Mouse (Mus musculus) induced T-regulatory cell, adult 2 months (primary cell): ENCODE data around the gene Lamc3.

ENCODE experiments used
- DNase-seq: peaks from one replicate; pipeline ENCODE4 v3.0.0-alpha.2; 2012; ENCODE audit warnings: low read depth

Lamc3 gene

DNA sequence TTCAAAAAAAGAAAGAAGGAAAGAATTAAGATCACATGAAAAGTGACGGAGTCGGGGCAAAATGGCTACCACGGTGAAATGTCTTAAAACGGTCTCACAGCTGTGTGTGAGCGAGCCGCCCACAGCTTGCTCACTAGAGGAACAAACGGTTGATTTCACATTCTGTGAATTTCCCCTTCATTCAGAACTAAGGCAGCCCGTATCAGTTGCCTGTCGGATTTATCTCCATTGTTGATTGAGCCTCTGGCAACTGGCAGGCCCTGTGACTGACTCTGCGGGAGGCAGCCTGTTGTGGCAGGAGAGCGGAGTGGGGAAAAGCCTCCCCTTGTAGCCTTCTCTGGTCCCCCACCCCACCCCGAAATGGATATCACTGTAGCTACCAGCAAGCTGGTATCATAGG, 10.6 kb upstream of the Lamc3 start:
- peak; percentile 14 for DNase-seq

DNA sequence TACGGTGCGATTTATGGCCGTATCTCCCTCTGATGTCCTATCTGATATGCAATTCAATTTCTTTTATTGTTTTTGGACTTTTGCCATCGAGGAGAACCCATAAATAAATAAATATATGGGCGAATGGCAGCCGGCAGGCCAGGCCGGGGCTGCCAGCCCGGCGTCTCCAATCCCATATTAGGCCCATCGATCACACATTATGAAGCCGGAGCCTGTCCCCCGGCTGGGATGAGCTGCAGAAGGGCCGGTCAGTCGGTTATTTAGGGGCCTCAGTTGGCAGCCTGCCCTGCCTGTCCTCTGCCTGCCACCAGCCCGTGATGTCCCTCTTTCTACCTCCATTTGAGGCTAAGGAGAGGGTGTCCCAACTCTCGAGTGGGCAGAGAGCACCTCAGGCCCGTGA, 8.5 kb upstream of the Lamc3 start:
- no peak for DNase-seq

DNA sequence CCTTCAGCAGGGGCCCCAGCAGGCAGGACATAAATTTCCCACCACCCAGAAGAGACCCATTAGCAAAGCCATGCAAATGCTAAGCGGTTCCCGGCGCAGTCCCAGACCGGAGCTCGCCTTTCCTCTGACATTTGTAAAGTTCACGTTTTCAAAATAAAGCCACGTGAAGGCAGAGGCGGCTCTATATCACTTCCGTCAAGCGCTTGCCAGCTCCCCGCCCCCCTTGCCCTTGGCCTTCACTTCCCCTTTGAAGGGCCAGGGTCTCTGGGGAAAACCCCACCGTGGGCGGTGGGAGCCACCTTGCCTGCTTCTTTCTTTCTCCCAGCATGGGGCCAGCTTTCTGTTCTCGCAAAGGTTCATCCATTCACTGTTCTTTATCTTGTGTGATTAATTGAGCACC, 6.2 kb upstream of the Lamc3 start:
- DNase-seq = peak; percentile 69

DNA sequence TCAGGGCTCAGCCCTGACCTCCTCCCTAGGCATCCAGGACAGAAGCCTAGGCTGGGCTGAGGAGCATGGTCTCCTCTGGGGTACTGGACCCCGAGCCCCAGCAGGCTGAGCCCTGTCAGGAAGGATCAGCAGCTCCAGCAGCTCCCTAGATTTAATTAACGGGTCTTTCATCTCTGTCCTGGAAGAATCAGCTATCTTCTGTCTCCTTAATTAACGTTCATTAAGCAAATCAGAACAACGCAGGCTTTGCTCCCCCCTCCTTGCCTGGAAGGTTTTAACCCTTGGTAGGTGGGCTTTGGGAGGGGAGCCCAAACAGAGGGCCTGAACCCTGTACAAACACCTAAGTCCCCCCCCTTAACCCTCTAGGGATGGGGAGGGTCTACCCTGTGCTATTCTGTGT, 4.0 kb upstream of the Lamc3 start:
- DNase-seq = no peak

DNA sequence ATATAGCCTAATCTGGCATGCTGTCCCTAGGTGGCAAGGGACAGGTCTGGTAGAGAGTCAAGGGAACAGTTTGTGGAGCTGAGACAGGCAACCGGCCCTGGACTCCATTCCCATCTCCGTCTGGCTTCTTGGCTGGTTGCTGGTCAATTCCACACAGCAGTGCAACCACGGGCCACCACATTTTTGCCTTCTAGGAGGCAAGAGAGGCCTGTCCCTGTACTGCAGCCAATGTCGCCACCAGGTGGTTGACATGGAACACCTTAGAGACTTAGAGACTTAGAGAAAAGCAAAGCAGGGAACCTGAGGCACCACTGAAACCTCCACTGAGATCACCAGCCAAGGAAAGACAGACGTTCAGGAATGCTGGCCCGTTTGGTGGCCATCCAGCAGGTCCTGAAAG, 2.3 kb upstream of the Lamc3 start:
- peak; percentile 62 for DNase-seq

DNA sequence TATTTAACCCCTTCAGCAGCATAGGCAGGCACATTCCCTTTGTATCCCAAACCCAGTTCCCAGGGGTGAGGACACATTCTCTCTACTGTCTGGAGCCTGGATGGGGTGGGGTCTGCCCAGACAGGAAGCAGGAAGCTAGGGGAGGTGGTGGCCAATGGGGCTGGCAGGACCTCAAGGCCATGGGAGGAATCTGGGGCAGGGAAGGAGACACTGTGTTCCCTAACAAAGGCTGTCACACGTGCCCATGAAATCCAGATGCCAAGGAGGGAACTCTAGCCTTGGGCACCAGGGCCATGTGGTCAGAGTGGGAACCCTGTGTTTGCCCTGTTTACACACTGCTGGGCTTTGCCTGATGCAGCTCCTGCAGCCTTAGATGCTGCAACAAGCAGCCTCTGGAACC, 1.8 kb downstream of the Lamc3 start:
- DNase-seq = no peak

DNA sequence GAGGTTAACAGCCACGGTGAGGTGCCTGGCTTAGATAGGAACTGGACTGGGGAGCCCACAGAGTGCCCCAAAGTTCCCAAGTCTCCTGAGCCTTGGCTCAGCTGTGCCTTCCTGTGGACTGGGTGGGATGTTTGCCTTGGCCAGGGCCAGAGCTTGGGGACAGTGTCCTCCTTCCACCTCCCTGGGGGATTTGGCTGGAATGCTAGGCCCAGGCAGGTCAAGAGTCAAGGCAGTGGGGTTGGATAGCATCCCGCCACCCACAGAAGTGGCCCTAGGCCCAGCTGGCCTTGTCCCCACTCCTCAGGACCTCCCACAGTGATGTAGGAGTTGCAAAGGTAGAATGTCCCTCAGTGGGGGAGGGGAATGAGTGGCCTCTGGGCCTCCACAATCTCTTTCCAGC, 4.1 kb downstream of the Lamc3 start:
- no peak for DNase-seq

DNA sequence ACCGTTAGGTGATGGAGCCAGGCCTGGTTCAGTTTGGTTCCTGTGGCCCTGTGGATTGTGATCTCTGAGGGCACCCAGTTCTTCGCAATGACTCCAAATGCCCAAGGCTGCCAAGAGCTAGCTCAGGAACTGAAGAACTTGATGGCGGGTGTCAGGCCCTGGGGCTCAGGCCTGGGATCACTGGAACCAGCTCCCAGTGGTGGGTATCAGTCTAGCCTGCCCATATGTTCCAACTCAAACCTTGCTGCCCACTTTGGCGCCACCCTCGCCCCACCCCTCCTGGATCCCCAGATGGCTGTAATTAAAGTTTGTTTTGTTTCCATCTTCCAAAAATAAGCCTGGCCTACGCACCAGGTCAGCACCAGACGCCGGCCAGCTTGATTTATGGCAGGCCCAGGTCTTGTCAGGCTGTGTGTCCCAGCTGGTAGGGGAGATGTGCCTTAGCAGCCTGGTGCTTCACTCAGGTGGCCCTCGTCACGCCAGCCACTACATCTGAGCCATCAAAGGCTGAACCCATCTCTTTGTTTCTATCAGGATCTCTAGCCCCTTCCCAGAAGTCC, 6.1 kb downstream of the Lamc3 start:
- DNase-seq = no peak

DNA sequence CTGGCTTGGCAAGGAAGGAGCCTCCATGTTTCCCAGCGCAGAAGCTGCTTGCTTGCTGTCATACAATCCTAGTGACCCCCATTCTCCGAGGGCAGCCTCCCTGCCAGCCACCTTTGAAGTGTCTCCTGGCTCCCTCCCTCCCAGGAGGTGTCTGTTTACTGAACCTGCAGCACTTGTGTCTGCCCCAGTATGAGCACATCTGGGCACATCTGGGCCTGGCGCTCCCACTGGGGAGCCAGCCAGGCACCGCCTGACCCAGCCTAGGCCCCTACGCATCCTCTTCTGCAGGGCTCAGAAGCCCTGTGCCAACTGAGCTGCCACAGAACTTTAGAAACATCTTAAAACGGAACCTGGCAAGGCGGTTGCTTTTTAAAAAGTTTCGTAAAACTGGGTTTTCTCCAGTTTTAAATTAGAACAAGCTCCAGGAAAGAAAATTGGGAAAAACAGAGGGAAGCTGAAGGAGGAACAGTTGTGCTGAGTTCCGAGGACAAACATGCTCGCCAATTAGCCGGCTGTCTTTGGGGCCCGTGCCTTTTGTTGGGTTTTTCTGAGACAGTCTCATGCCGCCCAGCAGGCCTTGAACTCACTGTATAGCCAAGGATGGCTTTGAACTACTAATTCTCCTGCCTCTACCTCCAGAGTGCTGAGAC, 7.3 kb downstream of the Lamc3 start:
- no peak for DNase-seq

DNA sequence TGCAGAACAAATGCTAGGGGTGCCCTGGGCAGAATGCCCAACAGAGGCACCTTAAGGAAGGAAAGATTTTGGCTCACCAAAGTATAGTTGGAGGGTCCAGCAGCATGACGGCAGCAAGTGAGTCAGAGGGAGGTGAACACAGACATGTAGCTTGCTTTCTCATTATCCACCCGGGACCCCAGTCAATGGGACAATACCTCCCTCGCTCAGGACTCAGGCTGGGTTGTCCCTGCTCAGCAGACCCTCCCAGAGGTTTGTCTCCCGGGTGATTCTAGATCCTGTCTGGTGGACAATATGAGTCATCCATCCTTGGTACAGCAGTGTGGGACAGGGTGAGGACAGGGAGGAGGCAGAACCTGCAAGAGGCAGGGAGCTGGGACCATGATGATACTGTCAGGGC, 13.8 kb downstream of the Lamc3 start:
- DNase-seq = no peak

DNA sequence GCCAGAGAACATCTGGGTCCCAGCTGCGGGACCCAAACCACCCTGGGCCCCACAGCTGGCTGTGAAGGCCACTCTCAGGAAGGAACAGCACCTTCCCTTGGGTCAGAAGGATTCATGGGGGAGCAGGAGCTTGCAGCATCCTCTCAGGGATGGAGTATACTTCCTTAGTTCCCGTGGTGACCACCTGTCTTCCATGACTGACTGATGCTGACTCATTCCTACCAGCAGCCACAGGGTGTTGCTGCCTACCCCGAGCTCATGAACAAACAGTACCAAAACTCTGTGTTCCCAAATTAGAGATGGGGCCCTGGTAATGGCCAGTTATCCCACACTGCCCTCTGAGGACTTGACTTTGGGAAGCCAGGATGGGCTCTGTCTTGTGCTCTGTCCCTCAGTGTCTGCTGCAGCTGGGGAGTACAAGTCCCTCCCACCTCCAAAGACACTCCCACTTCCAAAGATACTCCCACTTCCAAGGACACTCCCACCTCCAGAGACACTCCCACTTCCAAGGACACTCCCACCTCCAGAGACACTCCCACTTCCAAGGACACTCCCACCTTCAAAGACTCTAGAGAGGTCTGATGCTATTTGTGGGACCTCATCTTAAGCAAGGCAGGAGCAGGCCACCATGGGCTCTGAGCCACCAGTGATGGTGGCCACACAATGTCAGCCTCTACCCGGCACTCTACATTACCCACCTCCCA, 14.7 kb downstream of the Lamc3 start:
- no peak for DNase-seq

DNA sequence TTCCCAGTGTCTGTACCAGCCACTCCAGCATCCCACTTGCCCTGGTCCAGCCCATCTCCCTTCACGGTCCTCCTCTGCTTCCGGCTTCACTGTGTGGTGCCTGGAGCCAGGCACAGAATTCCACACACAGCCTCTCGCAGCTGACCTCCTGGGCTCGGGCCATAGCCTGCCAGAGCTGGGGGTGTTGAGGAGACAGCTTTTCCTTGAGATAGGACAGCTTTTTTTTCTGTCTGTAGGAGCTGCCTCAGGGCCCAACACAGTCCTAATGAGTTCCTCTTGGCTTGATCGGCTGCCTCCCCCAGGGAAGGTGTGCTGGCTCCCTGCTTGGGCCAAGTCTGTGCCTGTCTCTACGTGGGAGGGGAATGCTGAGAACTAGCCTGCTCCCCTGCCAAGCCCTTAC, 17.0 kb downstream of the Lamc3 start:
- no peak for DNase-seq

DNA sequence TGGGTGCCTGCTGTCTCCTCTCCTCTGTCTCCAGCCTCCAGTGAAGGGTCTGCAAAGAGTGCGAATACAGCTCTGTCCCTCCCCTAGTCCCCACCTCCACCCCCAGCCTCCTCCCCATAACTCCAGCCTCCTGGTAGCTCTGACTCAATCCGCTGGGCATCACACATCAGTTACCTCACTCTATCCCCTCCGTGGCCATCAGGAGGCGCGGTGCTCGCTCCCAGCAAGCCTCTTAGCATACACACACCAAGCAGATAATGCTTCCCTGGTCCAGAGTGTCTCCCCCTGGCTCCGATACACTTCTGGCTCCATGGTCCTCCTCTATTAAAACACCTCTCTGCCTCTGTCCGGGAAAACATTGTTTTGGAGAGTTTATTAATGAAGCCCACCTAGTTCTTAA, 17.5 kb downstream of the Lamc3 start:
- DNase-seq = no peak

DNA sequence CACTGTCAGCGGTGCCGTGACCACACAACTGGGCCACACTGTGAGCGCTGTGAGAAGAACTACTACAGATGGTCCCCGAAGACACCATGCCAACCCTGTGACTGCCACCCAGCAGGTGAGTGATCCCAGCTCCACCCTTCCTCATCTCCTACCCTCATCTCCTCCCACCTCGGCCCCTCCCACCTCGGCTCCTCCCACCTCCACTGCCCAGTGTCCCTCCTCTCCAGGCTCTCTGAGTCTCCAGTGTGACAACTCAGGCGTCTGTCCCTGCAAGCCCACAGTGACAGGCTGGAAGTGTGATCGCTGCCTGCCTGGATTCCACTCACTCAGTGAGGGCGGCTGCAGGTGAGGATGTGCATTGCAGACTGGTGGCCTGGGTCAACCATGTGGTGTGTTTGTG, 18.6 kb downstream of the Lamc3 start:
- no peak for DNase-seq

DNA sequence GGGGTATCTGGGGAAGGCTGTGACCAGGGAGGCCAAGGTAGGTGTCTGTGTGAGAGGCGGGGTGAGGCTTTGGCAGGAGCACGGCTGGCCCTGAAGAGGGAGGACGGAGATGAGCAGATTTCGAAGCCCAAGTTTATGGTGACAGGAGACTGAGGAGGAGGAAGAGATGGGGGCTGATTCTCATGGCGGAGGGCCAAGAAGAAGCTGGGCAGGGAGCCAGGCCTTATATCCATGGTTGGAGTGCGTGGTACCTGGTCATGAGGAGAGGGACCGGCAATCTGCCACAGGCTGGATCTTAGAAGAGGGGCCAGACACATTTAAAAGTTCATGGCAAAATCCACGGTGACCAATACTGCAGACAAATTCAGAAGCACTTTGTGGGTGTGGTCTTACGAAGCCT, 19.3 kb downstream of the Lamc3 start:
- DNase-seq = no peak

DNA sequence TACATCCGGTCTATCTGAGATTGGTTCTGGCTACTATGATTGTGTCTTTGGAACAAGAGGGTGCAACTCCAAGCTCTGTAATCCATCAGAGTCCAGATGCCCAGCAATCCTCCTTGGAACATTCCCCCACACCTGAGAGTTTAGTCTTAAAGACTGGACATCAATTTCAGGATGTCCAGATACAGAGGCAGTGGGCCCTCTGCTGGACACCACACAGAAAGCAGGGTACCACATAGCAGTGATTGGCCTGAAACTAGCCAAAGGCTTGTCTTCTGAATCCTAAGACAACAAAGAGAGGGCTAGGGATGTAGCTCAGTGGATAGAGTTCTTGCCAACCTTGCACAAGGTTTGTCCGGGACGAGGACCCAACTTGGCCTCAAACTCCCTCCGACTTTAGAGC, 25.5 kb downstream of the Lamc3 start:
- DNase-seq = peak; percentile 16

DNA sequence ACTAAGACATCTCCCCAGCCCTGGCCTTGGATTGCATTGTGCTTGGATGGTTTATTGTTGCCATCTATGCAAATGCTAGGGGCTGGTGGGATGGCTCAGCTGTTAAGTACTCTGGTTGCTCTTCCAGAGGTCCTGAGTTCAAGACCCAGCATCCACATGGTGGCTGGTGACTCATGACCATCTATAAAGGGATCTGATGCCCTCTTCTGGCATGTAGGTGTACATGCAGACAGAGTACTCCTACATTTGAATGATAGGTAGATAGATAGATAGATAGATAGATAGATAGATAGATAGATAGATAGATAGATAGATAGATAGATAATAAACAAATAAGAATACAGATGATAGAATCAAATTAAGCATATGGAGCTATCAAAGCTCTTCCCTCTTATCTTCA, 27.1 kb downstream of the Lamc3 start:
- DNase-seq = peak; percentile 28

DNA sequence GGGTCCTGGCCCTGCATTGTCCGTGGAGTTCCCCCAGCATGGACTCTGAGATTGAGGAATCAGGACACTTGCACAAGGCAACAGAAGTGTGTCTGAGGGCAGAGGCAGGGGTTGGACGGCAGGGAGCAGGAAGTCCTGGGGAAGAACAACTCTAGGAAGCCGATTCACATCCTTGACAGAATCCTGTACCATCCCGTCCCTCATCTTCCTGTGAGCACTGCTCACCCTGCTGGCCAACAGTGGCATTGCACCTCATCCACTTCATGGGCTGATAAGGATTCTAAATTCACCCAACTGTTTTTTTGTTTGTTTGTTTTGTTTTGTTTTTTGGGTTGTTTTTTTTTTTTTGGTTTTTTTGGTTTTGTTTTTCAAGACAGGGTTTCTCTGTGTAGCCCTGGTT, 28.0 kb downstream of the Lamc3 start:
- DNase-seq = peak; percentile 84

DNA sequence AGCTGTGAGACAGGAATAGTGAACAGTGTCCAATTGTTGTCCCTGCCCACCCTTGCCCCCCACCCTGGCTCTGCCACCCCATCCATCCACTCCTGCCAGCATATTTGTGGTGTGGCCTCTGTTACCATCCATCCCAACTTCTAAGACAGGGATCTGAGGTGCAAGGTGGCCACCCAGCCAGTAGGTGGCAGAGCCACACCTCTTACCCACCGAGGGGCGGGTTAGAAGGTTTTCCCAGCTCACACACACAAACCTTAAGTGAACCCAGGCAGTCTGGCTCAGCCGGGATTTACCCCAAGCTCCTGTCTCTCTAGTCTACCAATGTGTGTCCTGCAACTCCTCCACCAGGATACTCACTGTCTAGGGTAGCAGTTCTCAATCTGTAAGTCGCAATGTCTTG, 30.5 kb downstream of the Lamc3 start:
- DNase-seq = peak; percentile 45

DNA sequence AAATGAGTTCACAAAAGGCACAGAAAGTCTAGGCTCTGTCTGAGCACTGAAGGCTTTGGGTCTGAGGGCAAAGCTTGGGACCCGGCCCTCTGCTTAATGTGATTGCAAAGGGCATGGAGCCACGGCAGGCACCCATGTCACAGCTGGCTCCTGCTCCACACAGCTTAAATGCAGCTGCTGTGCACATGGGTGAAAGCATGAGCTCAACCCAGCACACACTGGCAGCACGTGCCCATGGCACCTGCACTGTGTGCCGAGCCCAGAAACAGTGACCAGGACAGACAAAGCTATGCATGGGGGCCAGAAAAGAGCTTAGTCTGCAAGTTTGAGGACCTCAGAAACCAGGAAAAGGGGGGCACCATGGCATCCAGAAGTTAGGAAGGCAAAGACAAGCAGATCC, 36.6 kb downstream of the Lamc3 start:
- DNase-seq = no peak

DNA sequence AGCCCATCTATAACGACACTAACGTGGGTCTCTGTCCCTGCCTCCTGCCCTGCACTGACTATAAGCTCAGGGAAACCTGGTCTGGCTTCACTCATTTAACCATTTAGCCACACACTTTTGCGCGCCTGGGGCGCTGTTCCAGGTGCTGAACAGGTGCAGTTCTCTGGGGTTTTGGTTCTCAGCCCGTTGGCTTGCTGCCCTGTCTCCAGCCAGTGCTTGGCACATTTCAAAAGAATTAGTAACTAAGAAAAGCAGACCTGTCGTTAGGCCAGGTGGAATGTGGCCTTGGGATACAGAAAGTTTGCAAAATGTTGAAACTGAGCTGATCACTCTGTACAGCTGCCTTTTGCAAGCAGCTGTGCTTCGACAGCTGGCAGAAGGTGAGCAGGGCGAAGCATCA, 37.7 kb downstream of the Lamc3 start:
- no peak for DNase-seq

DNA sequence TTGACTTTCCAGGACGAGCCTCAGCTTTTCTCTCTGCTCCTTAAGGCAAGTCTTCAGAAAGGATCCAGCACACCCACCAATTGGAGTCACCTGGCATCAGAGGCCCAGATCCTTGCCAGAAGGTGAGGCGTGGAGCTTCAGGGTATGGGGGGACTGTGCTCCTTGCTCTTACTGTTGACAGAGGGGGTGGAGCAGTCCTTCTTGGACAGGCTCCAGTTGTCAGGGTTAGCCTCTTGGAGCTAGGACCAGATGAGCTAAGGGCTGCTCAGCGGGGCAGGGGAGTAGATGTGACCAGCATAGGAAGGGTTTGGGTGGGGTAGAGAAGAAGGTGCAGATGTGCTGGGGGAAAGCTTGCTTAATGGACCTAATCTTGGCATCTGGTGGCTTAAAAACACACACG, 38.8 kb downstream of the Lamc3 start:
- DNase-seq = no peak

DNA sequence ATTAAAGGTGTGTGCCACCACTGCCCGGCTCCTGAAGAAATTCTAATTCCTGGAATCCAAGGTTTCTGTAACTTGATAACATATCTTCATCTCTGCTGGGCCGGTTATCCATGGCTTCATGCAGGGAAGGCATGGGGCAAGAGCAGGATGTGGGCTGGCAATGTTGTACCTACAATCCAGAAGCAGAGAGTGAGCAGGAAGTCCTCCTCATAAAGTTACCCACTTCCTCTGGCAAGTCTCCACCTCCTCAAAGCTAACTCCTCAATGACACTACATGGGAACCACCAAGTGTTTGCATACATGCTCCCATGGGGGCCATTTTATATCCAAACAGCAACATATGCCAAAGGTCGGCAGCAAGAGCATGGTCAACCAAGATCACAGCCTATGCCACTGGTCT, 42.6 kb downstream of the Lamc3 start:
- DNase-seq = peak; percentile 44

DNA sequence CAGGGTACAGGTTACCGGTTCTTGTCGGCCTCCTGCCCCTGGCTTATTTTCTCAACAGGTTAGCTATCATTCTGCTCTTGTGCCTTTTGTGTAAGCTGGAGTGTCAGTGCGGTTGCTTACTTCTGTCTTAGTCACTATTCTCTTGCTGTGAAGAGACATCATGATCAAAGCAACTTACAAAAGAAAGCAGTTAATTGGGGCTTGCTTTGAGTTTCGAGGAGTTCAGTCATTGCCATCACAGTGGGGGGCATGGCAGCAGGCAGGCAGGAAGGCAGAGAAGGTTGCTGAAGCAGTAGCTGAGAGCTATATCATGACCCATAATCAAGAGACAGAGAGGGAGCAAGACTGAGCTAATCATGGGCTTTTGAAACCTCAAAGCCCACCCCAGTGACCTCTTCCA, 47.5 kb downstream of the Lamc3 start:
- no peak for DNase-seq
